8 mouse cellular contexts compared by ENCODE assay signal in genomic region chr3:59005996-59006730, GRCm38 (mm10). TPM values are rescaled to one million over a fixed set of nuclear protein-coding genes. Genes with fewer than 3 reads are reported as not detected.
A peak's percentile ranks its signal among the peaks of the same experiment; 100 is the strongest.
DNase-seq lines count a peak whose midpoint lies in the region; ATAC-seq and TF ChIP-seq lines count a peak whose summit lies in the region.

No protein-coding gene starts in this region.

- no peak overlapping the region for H3K27ac ChIP-seq in ES-E14 (ENCODE audit: insufficient read depth, low read depth, low read length, poor library complexity, severe bottlenecking)
- no peak overlapping the region for H3K27ac ChIP-seq in embryonic fibroblast, embryonic 13.5 days (ENCODE audit: insufficient read depth, low read length)

- in situ Hi-C loops in ES-E14 (cut with MboI; ENCODE audit: low sequenced_read_pairs in 2 of 2, unreplicated experiment in 2 of 2), result no loop called here

- TF ChIP-seq POLR2A in embryonic fibroblast, embryonic 13.5 days (IDR thresholded peaks at IDR 0.05; ENCODE audit: low read depth, low read length), result no peak

- no peak for TF ChIP-seq CTCF in embryonic fibroblast, embryonic 13.5 days (IDR thresholded peaks at IDR 0.05; ENCODE audit: borderline replicate concordance, insufficient read depth, low read length)

- intact Hi-C loops in heart, postnatal 10 days (cut with DNase I), result loop anchor here (1.0 kb wide), 1 partner anchor 53 kb away; no protein-coding TSS in a partner anchor

- no peak for ATAC-seq in monocyte, adult 5-6 weeks (replicated peaks; ENCODE audit: insufficient number of reproducible peaks, low FRiP score, low TSS enrichment, poor library complexity, severe bottlenecking)

- peak overlapping the region; percentile 72 to 78 for H3K4me3 ChIP-seq in ES-E14 (ENCODE audit: insufficient read depth in 1 of 2, low read depth in 1 of 2, low read length in 2 of 2, poor library complexity in 1 of 2, severe bottlenecking in 1 of 2)
- peak overlapping the region; percentile 48 for H3K4me3 ChIP-seq in embryonic fibroblast, embryonic 13.5 days (ENCODE audit: insufficient read depth, low read length)

- peaks cover 2% of the 10 kb centered on the region in 2 experiments; a peak in 2 of 4 replicates for H3K4me1 ChIP-seq in ES-E14 (ENCODE audit: control insufficient read depth in 2 of 2, insufficient read depth in 2 of 2, low read length in 2 of 2, poor library complexity in 1 of 2)
- H3K4me1 ChIP-seq in embryonic fibroblast, embryonic 13.5 days (ENCODE audit: control insufficient read depth, insufficient read depth, low read length), result no peaks in the 10 kb centered on the region

- no peaks in the 10 kb centered on the region for H3K9me3 ChIP-seq in ES-E14 (ENCODE audit: control insufficient read depth, insufficient read depth, low read depth, low read length)

- no peaks in the 10 kb centered on the region for H3K36me3 ChIP-seq in ES-E14 (ENCODE audit: control insufficient read depth, insufficient read depth, low read length, poor library complexity, severe bottlenecking)

- peak; percentile 39 for DNase-seq in ES-E14 (ENCODE audit: low read depth, low spot score)
- DNase-seq in adrenal gland, postnatal 4 days (ENCODE audit: low spot score in 2 of 2), result peak; percentile 44 to 62
- DNase-seq in heart, postnatal 10 days, result peak; percentile 55 to 60
- peak; percentile 84 to 87 for DNase-seq in layer of hippocampus, postnatal 10 days (ENCODE audit: low spot score in 2 of 2)
- peak; percentile 40 to 60 for DNase-seq in lung, postnatal 4 days
- DNase-seq in right cerebral cortex, postnatal 4 days, result peak; percentile 70

- H3K9ac ChIP-seq in ES-E14 (ENCODE audit: insufficient read depth, low read depth, low read length, poor library complexity, severe bottlenecking), result peak overlapping the region; percentile 70

TF ChIP-seq in ES-E14, 5 proteins besides CTCF, POLR2A, EP300 and RAD21:
- TF ChIP-seq HCFC1 (IDR thresholded peaks at IDR 0.05; ENCODE audit: borderline replicate concordance, insufficient read depth, low read length) (no peak), MAFK (IDR thresholded peaks at IDR 0.05; ENCODE audit: insufficient read depth, low read depth, low read length) (no peak), ZC3H11A (IDR thresholded peaks at IDR 0.05; ENCODE audit: borderline replicate concordance, low read depth, low read length) (no peak), CHD2 (IDR thresholded peaks at IDR 0.05; ENCODE audit: low read depth, low read length) (no peak), ZNF384 (IDR thresholded peaks at IDR 0.05; ENCODE audit: low read depth, low read length) (no peak)
TF ChIP-seq in ES-E14: peak in this region for 0.

RNA-seq across cellular contexts. Expression of gene Med12l, which starts 0.5 kb away (rescaled TPM):
- 2.6 and 3.6 TPM in 2 replicates for total RNA-seq in ES-E14 (2012; rRNA removed)
- 10 to 100 TPM; 21.7 TPM for total RNA-seq in adrenal gland, postnatal 4 days (2021)
- polyA plus RNA-seq in embryonic fibroblast, embryonic 13.5 days (2011; ENCODE audit: insufficient read length, low read depth, missing spikeins), result 0.30 and 0.97 TPM in 2 replicates
- total RNA-seq in heart, postnatal 10 days (2021), result 10 to 100 TPM in 1 of 2 experiments, 1 to 10 TPM in 1; 9.4 to 10.1 TPM
- 10 to 100 TPM; 32.7 to 36.9 TPM for total RNA-seq in layer of hippocampus, postnatal 10 days (2021)
- total RNA-seq in monocyte, adult 5-6 weeks (2017), result 0.53 to 3.6 TPM (median 0.86 TPM) in 3 replicates
